Mouse (Mus musculus) embryonic facial prominence, embryonic 15.5 days (tissue): ENCODE data around the gene Mrgprb5. TPM values are rescaled to one million over a fixed set of nuclear protein-coding genes. Genes with fewer than 3 reads are reported as not detected.
A peak's percentile ranks its signal among the peaks of the same experiment; 100 is the strongest.
"Not testable (repeated sequence)": the region's sequence is repeated elsewhere in the genome, so short reads cannot be mapped to it uniquely, and the experiment has no call there.

Experiments used
- ATAC-seq: fragments of 200-750 bp; cut with Nextera tagmentation; 2 replicates; pipeline ENCODE4 v1.8.0; 2017; ENCODE audit warnings: low read depth, moderate TSS enrichment; ENCODE audit not compliant: insufficient number of reproducible peaks, low FRiP score, low TSS enrichment
- H3K27ac ChIP-seq: fragments of 300-500 bp; sonication (generic); replicated peaks from 2 replicates; pipeline ENCODE4 v1.5.1; 2015; ENCODE audit warnings: mild to moderate bottlenecking, inconsistent platforms
- H3K27me3 ChIP-seq: fragments of 300-500 bp; sonication (generic); 2 replicates; pipeline ENCODE4 v1.6.1; 2015; ENCODE audit warnings: inconsistent platforms
- H3K36me3 ChIP-seq: fragments of 300-500 bp; sonication (generic); 2 replicates; pipeline ENCODE4 v1.6.1; 2015; ENCODE audit warnings: mild to moderate bottlenecking, inconsistent platforms
- H3K4me1 ChIP-seq: fragments of 300-500 bp; sonication (generic); 2 replicates; pipeline ENCODE4 v1.6.1; 2015; ENCODE audit warnings: inconsistent platforms
- H3K4me2 ChIP-seq: fragments of 300-500 bp; sonication (generic); replicated peaks from 2 replicates; pipeline ENCODE4 v1.6.1; 2015; ENCODE audit warnings: mild to moderate bottlenecking, inconsistent platforms
- H3K4me3 ChIP-seq: fragments of 300-500 bp; sonication (generic); replicated peaks from 2 replicates; pipeline ENCODE4 v1.5.1; 2015; ENCODE audit warnings: mild to moderate bottlenecking, inconsistent platforms
- H3K9ac ChIP-seq: fragments of 300-500 bp; sonication (generic); 2 replicates; pipeline ENCODE4 v1.6.1; 2015; ENCODE audit warnings: inconsistent platforms
- H3K9me3 ChIP-seq: fragments of 300-500 bp; sonication (generic); replicated peaks from 2 replicates; pipeline ENCODE4 v1.6.1; 2016; ENCODE audit warnings: inconsistent platforms
- WGBS: fragments of 180-500 bp; shearing (Covaris S2); methylation state at CpG from one replicate; pipeline ENCODE4 v1.1.7; 2015; 5-methylcytosine and 5-hydroxymethylcytosine counted together
- polyA plus RNA-seq: library from polyadenylated mRNA; unstranded; fragments of >200 nt; fragmentation: Nextera tagmentation; extraction: Ambion mirVana; gene quantifications from 2 replicates; pipeline ENCODE4 v1.2.1, GENCODE M21; 2015

Gene Mrgprb5
- polyA plus RNA-seq = not detected in 2 replicates

- 66% methylated on average over 2 of the region's 2 CpGs for WGBS
- H3K9me3 ChIP-seq = no peaks in the 10 kb centered on the region
Observed at GRCm38 (mm10) chr7:48168919-48169318, at the start of gene Mrgprb5. TSS of gene Mrgprb5 (minus strand) at chr7:48169019.

GRCm38 (mm10) chr7:48199188-48199587, 30.4 kb upstream of the Mrgprb5 start, which contains the start of gene Mrgprb4:
TSS of gene Mrgprb4 (minus strand) at chr7:48199288.
- 83% methylated on average over 3 of the region's 3 CpGs for WGBS
- H3K4me2 ChIP-seq = no peak within 1 kb of the TSS
- no peak for ATAC-seq

More at GRCm38 (mm10) chr7:48168919-48169318, at the start of gene Mrgprb5:
- Histone ChIP-seq H3K27ac (no peak within 1 kb of the TSS), H3K9ac (no peak within 1 kb of the TSS), H3K27me3 (no peaks in the 10 kb centered on the region), H3K4me2 (no peak within 1 kb of the TSS), H3K4me3 (no peak within 1 kb of the TSS), H3K36me3 (no peaks in the 10 kb centered on the region), H3K4me1 (no peaks in the 10 kb centered on the region)
- ATAC-seq = no peak

GRCm38 (mm10) chr7:48167471-48167870, 1.3 kb downstream of the Mrgprb5 start:
- Histone ChIP-seq H3K4me2 (no peak overlapping the region), H3K27me3 (no peaks in the 10 kb centered on the region), H3K9ac (no peak overlapping the region), H3K4me3 (no peak overlapping the region), H3K4me1 (no peaks in the 10 kb centered on the region), H3K27ac (no peak overlapping the region), H3K36me3 (no peaks in the 10 kb centered on the region), H3K9me3 (no peaks in the 10 kb centered on the region)
- 70% methylated on average over 2 of the region's 2 CpGs for WGBS
- ATAC-seq = no peak

More at GRCm38 (mm10) chr7:48199188-48199587, 30.4 kb upstream of the Mrgprb5 start, which contains the start of gene Mrgprb4:
- Histone ChIP-seq H3K9ac (no peak within 1 kb of the TSS), H3K4me3 (no peak within 1 kb of the TSS), H3K36me3 (no peaks in the 10 kb centered on the region), H3K4me1 (no peaks in the 10 kb centered on the region), H3K9me3 (0 out of 2 replicates have a peak, but pooled peaks cover 3% of the 10 kb centered on the region), H3K27me3 (no peaks in the 10 kb centered on the region), H3K27ac (no peak within 1 kb of the TSS)

- H3K9me3 ChIP-seq = no peaks in the 10 kb centered on the region
- H3K4me1 ChIP-seq = peaks cover 6% of the 10 kb centered on the region; the same call in 1 of the 2 replicates
- H3K27me3 ChIP-seq = no peaks in the 10 kb centered on the region
- peak overlapping the region; percentile 89 for H3K4me2 ChIP-seq
- ATAC-seq = no peak
- 1% methylated on average over 17 of the region's 17 CpGs for WGBS
- H3K27ac ChIP-seq = peak overlapping the region; percentile 91
- H3K4me3 ChIP-seq = peak overlapping the region; percentile 60
- no peaks in the 10 kb centered on the region for H3K36me3 ChIP-seq
- H3K9ac ChIP-seq = peak overlapping the region; percentile 50
Observed at GRCm38 (mm10) chr7:48138248-48138702, 30.5 kb downstream of the Mrgprb5 start.

- Histone ChIP-seq H3K9me3 (no peaks in the 10 kb centered on the region), H3K36me3 (no peaks in the 10 kb centered on the region), H3K4me2 (peak overlapping the region; percentile 89), H3K4me1 (peaks cover 6% of the 10 kb centered on the region; the same call in 1 of the 2 replicates), H3K27me3 (no peaks in the 10 kb centered on the region), H3K9ac (peak overlapping the region; percentile 50), H3K4me3 (peak overlapping the region; percentile 60), H3K27ac (peak overlapping the region; percentile 91)
- WGBS = 3% methylated on average over 51 of the region's 52 CpGs
- peak; percentile 85 for ATAC-seq
Observed at GRCm38 (mm10) chr7:48137216-48138077, 31.4 kb downstream of the Mrgprb5 start.

GRCm38 (mm10) chr7:48132674-48133073, 36.1 kb downstream of the Mrgprb5 start:
- WGBS = 64% methylated on average over 4 of the region's 4 CpGs
- no peak for ATAC-seq
- no peak overlapping the region for H3K4me3 ChIP-seq
- H3K9me3 ChIP-seq = no peaks in the 10 kb centered on the region
- peaks cover 6% of the 10 kb centered on the region; the same call in 1 of the 2 replicates for H3K4me1 ChIP-seq
- H3K27me3 ChIP-seq = no peaks in the 10 kb centered on the region
- no peak overlapping the region for H3K9ac ChIP-seq
- no peak overlapping the region for H3K4me2 ChIP-seq
- no peak overlapping the region for H3K27ac ChIP-seq
- H3K36me3 ChIP-seq = no peaks in the 10 kb centered on the region

DNA sequence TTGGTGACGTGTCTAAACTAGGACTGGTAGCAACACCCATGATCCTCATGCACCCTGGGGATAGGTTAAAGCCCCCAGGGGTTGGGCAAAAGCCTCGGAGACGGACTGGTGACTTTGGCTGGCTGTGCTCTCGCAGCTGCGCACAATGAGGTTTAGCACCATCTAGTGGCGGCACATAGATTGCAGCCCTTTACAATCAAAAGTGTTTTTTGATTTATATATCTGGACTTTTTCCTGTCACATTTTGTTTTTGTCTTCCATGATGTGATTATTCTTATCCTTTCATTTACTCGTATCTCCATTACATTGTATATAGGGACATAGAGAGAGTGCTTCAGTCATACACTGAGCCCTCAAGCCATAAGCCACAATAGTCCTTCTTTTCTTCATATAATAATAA, 36.6 kb downstream of the Mrgprb5 start:
- H3K4me1 ChIP-seq, ATAC-seq, H3K36me3 ChIP-seq, H3K27me3 ChIP-seq, H3K9ac ChIP-seq, H3K27ac ChIP-seq, H3K9me3 ChIP-seq: not testable (repeated sequence)
- Histone ChIP-seq H3K4me2 (peak overlapping the region; percentile 53), H3K4me3 (peak overlapping the region; percentile 48)
- under 1% methylated on average over 6 of the region's 7 CpGs for WGBS

DNA sequence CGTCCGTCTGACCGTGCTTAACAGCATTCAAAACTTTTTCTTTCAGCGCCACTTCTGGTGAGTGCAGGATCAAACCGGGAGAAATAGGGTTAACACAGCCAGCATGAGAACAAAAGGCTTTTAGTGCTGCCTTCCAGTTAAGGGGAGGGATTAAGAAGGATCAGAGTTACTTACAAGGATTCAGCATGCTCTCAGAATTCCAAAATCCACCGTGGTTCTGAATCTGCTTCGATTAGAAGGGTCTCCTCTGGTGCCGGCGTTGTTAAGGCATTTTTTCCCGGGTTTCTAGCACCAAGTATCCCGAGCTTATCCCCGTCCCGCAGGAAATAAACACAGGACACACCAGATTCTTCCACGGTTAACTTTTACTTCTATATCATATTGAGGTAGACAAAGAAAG, 37.0 kb downstream of the Mrgprb5 start:
- not testable (repeated sequence) for H3K9me3 ChIP-seq, H3K27me3 ChIP-seq, H3K36me3 ChIP-seq, ATAC-seq, H3K4me1 ChIP-seq
- peak overlapping the region; percentile 53 for H3K4me2 ChIP-seq
- WGBS = 0% methylated on average over 11 of the region's 14 CpGs
- peak overlapping the region; percentile 31; the same call in 1 of the 2 replicates for H3K9ac ChIP-seq
- peak overlapping the region; percentile 48 for H3K4me3 ChIP-seq
- peak overlapping the region; percentile 91 for H3K27ac ChIP-seq

GRCm38 (mm10) chr7:48123806-48124205, 45.0 kb downstream of the Mrgprb5 start:
- WGBS = 71% methylated on average over 5 of the region's 5 CpGs
- Histone ChIP-seq H3K4me3 (no peak overlapping the region), H3K27me3 (no peaks in the 10 kb centered on the region)

More at GRCm38 (mm10) chr7:48123806-48124205, 45.0 kb downstream of the Mrgprb5 start:
- no peak for ATAC-seq
- Histone ChIP-seq H3K36me3 (no peaks in the 10 kb centered on the region), H3K9ac (no peak overlapping the region), H3K4me1 (no peaks in the 10 kb centered on the region), H3K9me3 (no peaks in the 10 kb centered on the region), H3K4me2 (no peak overlapping the region), H3K27ac (no peak overlapping the region)
